Mouse (Mus musculus): Measurements from ENCODE around the gene Mfap4. TPM values are rescaled to one million over a fixed set of nuclear protein-coding genes. Genes with fewer than 3 reads are reported as not detected.

Gene Mfap4
- 2.2 TPM for polyA plus RNA-seq (2015; fragmentation: Illumina TruSeq; extraction: RNeasy Lipid Tissue Mini Kit (QIAGEN cat#74804); ENCODE audit: low read depth, low replicate concordance)

DNA sequence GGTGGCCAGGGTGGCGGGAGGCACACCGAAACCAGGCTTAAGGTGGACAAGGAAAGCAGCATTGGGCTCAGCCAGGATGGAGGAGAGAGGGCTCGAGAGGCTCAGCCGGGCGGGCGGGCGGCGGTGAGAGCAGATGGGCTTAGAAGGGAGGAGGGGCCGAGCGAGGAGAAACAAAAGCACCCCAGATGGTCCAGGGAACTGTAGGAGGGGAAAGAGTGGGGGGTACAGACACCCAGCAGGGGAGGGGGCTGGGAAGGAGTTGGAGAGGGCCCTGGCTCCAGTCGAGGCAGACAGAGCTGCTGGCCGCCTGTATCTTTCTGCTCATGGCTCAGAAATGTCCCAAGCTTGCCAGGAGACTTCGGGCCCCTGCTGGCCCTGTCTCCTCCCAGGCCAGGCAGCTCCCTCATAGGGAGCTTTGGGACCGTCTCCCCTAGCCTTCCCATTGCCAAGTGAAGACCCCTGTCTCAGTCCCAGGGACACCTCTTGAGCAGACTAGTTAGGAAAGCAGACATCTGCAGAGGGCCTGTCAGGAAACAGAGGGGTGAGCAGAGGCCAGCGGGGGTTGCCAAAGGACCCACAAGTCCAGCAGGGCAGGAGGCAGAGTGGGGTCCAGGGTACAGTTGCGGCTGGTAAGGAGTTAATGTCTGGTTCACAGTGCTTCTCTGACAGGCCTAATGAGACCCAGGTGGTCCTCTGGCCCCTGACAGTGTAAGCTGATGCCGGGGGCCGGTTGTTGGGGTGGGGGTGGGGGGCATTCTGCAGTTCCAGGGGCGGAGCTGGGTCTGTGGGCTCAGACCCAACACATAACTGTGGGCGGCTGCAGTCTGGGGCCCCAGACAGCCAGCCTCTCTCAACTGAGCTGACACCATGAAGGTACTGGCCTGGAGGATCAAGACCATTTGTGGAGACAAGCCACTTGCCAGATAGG, at the start of gene Mfap4:
Gene Mfap4 (plus strand): TSS at position 819 of the 928 bp plus-strand sequence.

GRCm38 (mm10) chr11:61494129-61494997, 9.1 kb downstream of the Mfap4 start, which contains the start of gene Mapk7:
Gene Mapk7, minus strand, starts transcription at chr11:61494406.

DNA sequence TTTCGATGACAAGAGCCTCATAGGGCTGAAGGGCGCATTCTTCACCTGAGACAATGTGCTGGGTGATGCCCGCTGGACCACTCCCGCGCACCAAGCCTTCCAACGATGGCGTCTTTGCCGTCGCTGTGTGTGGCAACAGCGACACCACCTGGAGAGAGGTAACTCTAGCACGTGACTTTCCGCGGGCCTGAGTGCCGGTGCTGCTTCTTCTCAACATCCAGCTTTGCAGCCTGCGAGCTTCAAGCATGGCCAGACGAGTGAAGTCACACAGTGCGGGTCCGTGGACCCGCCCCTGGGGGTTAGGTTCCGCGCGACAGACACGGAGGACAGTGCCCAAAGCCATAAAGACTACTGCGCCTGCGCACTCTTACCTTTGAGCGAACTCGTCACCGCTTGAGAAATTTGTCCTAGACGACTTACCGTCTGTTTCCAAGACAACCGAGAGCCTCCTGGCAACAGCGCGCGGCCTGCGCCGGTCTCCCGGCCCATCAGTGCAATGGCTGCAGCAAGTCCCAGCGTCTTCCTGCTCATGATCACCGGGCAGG, 19.6 kb downstream of the Mfap4 start, which contains the start of gene B9d1:
Gene B9d1 (plus strand): TSS at position 432 of the 545 bp plus-strand sequence.

Other genes with a start within 250 kb of the Mfap4 start
- gene Aldh3a2, start 218.0 kb upstream of the Mfap4 start, polyA plus RNA-seq (2015; fragmentation: Illumina TruSeq; extraction: RNeasy Lipid Tissue Mini Kit (QIAGEN cat#74804); ENCODE audit: low read depth, low replicate concordance) = 49.8 TPM
- gene Slc47a2, start 142.6 kb upstream of the Mfap4 start, polyA plus RNA-seq (2015; fragmentation: Illumina TruSeq; extraction: RNeasy Lipid Tissue Mini Kit (QIAGEN cat#74804); ENCODE audit: low read depth, low replicate concordance) = not detected
- gene Slc47a1, start 107.1 kb upstream of the Mfap4 start, polyA plus RNA-seq (2015; fragmentation: Illumina TruSeq; extraction: RNeasy Lipid Tissue Mini Kit (QIAGEN cat#74804); ENCODE audit: low read depth, low replicate concordance) = 1.7 TPM
- gene Rnf112, start 31.3 kb upstream of the Mfap4 start, polyA plus RNA-seq (2015; fragmentation: Illumina TruSeq; extraction: RNeasy Lipid Tissue Mini Kit (QIAGEN cat#74804); ENCODE audit: low read depth, low replicate concordance) = 258 TPM
- 13.7 TPM for gene Mapk7, start 9.0 kb downstream of the Mfap4 start, polyA plus RNA-seq (2015; fragmentation: Illumina TruSeq; extraction: RNeasy Lipid Tissue Mini Kit (QIAGEN cat#74804); ENCODE audit: low read depth, low replicate concordance)
- gene B9d1, start 19.7 kb downstream of the Mfap4 start, polyA plus RNA-seq (2015; fragmentation: Illumina TruSeq; extraction: RNeasy Lipid Tissue Mini Kit (QIAGEN cat#74804); ENCODE audit: low read depth, low replicate concordance) = 35.4 TPM
- gene Epn2, start 94.3 kb downstream of the Mfap4 start, polyA plus RNA-seq (2015; fragmentation: Illumina TruSeq; extraction: RNeasy Lipid Tissue Mini Kit (QIAGEN cat#74804); ENCODE audit: low read depth, low replicate concordance) = 90.3 TPM
- gene Grap, start 167.8 kb downstream of the Mfap4 start, polyA plus RNA-seq (2015; fragmentation: Illumina TruSeq; extraction: RNeasy Lipid Tissue Mini Kit (QIAGEN cat#74804); ENCODE audit: low read depth, low replicate concordance) = 5.9 TPM
- gene Fam83g, start 198.7 kb downstream of the Mfap4 start, polyA plus RNA-seq (2015; fragmentation: Illumina TruSeq; extraction: RNeasy Lipid Tissue Mini Kit (QIAGEN cat#74804); ENCODE audit: low read depth, low replicate concordance) = not detected
- gene Slc5a10, start 235.4 kb downstream of the Mfap4 start, polyA plus RNA-seq (2015; fragmentation: Illumina TruSeq; extraction: RNeasy Lipid Tissue Mini Kit (QIAGEN cat#74804); ENCODE audit: low read depth, low replicate concordance) = not detected